Mouse (Mus musculus): ENCODE measurements around the gene Chst15. TPM values are rescaled to one million over a fixed set of nuclear protein-coding genes. Genes with fewer than 3 reads are reported as not detected.

Gene Chst15
- polyA plus RNA-seq, 1 experiment from 2014 or later: 8.4 TPM

DNA sequence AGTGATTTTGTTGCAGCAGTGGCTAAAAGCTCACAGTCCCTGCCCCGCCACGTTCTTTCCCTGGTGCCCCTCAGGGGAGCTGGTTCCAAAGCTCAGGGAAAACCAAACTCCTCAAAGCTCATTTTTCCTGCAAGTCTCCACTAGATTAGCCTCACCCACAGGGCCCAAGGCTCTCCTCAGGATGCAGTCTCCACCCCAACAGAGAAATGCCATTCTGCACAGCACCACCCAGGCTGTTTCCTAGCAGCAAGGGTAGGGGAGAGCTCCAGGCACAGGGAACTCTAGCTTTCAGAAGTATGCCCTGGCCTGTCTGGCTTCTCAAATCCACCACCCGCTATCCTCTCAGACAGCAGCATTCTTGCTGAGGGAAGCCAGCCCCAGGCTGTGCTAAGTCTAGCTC is 82.8 kb downstream of the Chst15 start:
- WGBS: 59% methylated on average over 3 of the region's 3 CpGs
- no peak overlapping the region for H3K27ac ChIP-seq (ENCODE audit: low read depth, low read length)

DNA sequence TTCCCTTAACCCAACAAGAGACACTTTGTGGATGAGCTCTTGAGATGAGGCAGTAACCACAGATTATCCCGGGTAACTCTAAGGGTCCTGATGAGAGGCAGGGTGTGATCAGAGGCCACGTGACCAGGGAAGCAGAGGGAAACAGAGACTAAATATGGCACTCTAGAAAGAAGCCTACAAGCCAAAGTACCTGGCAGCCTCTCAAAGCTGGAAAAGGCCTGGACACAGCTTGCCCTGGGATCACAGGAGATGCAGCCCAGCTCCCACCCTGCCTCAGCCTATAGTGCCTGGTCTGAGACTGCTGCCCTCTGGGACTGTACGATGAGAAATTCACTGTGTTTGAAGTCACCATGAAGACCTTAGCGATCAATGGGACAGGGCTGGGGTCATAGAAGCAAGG is 83.3 kb downstream of the Chst15 start:
- no peaks in the 10 kb centered on the region for H3K9me3 ChIP-seq (replicated peaks; ENCODE audit: control insufficient read depth, low read length)
- no peak overlapping the region for H3K9ac ChIP-seq (ENCODE audit: low read length)
- H3K4me3 ChIP-seq (ENCODE audit: low read depth, low read length): no peak overlapping the region
- no peak overlapping the region for H3K4me2 ChIP-seq (ENCODE audit: low read length)
- peaks cover 10% of the 10 kb centered on the region; the same call in 1 of the 2 replicates for H3K36me3 ChIP-seq (ENCODE audit: control insufficient read depth, insufficient read depth, low read length)
- WGBS: 89% methylated on average over 4 of the region's 4 CpGs
- ATAC-seq: no peak
- no peaks in the 10 kb centered on the region for H3K27me3 ChIP-seq (replicated peaks; ENCODE audit: control insufficient read depth, insufficient read depth, low read length)
- H3K27ac ChIP-seq (ENCODE audit: low read depth, low read length): no peak overlapping the region
- no peak for DNase-seq (ENCODE audit: low spot score)
- H3K4me1 ChIP-seq (ENCODE audit: control insufficient read depth, insufficient read depth, low read length): no peaks in the 10 kb centered on the region

More for the DNA sequence above, 82.8 kb downstream of the Chst15 start:
- no peak overlapping the region for H3K4me3 ChIP-seq (ENCODE audit: low read depth, low read length)
- no peaks in the 10 kb centered on the region for H3K9me3 ChIP-seq (replicated peaks; ENCODE audit: control insufficient read depth, low read length)
- no peak overlapping the region for H3K4me2 ChIP-seq (ENCODE audit: low read length)
- no peak for ATAC-seq
- DNase-seq (ENCODE audit: low spot score): no peak
- no peak overlapping the region for H3K9ac ChIP-seq (ENCODE audit: low read length)
- H3K4me1 ChIP-seq (ENCODE audit: control insufficient read depth, insufficient read depth, low read length): no peaks in the 10 kb centered on the region
- peaks cover 10% of the 10 kb centered on the region; the same call in 1 of the 2 replicates for H3K36me3 ChIP-seq (ENCODE audit: control insufficient read depth, insufficient read depth, low read length)
- H3K27me3 ChIP-seq (replicated peaks; ENCODE audit: control insufficient read depth, insufficient read depth, low read length): no peaks in the 10 kb centered on the region

DNA sequence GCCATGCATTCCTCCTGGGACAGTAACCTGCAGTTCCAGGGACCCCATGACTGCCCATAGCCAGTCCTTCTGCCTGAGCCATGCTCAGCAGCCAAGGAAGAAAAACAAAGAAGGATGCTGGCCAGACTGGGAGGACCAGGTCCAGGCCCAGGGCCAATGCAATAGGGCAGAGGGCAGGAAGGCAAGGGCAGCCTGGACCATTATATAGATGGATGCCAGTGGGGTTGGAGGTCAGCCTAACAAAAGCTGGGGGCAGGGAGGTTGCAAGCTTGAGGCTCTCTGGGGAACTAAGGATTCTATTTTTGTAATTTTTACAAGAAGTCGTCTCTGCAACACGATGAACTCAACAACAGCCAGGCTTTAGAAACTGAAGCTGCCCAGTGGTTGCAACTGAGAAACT is 84.1 kb downstream of the Chst15 start:
- ATAC-seq: no peak
- DNase-seq (ENCODE audit: low spot score): no peak
- Histone ChIP-seq H3K27me3 (replicated peaks; ENCODE audit: control insufficient read depth, insufficient read depth, low read length) (no peaks in the 10 kb centered on the region), H3K36me3 (ENCODE audit: control insufficient read depth, insufficient read depth, low read length) (peaks cover 5% of the 10 kb centered on the region; the same call in 1 of the 2 replicates), H3K4me2 (ENCODE audit: low read length) (no peak overlapping the region), H3K9ac (ENCODE audit: low read length) (no peak overlapping the region), H3K9me3 (replicated peaks; ENCODE audit: control insufficient read depth, low read length) (no peaks in the 10 kb centered on the region), H3K4me1 (ENCODE audit: control insufficient read depth, insufficient read depth, low read length) (no peaks in the 10 kb centered on the region), H3K27ac (ENCODE audit: low read depth, low read length) (no peak overlapping the region), H3K4me3 (ENCODE audit: low read depth, low read length) (no peak overlapping the region)
- WGBS: 81% methylated on average over 2 of the region's 2 CpGs

DNA sequence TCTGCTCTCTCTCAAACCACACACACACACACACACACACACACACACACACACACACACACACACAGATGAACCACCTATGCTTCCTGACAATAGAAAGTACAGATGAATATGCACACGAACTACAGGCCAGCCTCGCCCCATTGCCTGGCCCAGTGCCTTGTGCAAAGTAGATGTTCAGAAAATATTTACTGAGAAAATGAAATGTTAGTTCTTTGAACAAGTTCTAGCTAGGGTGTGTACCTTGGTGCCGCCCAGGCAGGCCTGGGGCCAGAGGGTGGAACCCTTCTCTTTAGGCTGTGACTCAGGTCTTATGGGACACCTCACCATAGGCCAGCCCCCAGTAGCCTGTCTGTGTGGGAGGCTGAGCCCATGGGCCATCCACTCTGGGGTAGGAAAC is 85.6 kb downstream of the Chst15 start:
- WGBS: 93% methylated on average over 3 of the region's 3 CpGs
- Histone ChIP-seq H3K36me3 (ENCODE audit: control insufficient read depth, insufficient read depth, low read length) (no peaks in the 10 kb centered on the region), H3K27me3 (replicated peaks; ENCODE audit: control insufficient read depth, insufficient read depth, low read length) (no peaks in the 10 kb centered on the region), H3K27ac (ENCODE audit: low read depth, low read length) (no peak overlapping the region), H3K4me2 (ENCODE audit: low read length) (no peak overlapping the region), H3K9ac (ENCODE audit: low read length) (no peak overlapping the region), H3K4me1 (ENCODE audit: control insufficient read depth, insufficient read depth, low read length) (no peaks in the 10 kb centered on the region), H3K4me3 (ENCODE audit: low read depth, low read length) (no peak overlapping the region), H3K9me3 (replicated peaks; ENCODE audit: control insufficient read depth, low read length) (no peaks in the 10 kb centered on the region)
- ATAC-seq: no peak
- no peak for DNase-seq (ENCODE audit: low spot score)

DNA sequence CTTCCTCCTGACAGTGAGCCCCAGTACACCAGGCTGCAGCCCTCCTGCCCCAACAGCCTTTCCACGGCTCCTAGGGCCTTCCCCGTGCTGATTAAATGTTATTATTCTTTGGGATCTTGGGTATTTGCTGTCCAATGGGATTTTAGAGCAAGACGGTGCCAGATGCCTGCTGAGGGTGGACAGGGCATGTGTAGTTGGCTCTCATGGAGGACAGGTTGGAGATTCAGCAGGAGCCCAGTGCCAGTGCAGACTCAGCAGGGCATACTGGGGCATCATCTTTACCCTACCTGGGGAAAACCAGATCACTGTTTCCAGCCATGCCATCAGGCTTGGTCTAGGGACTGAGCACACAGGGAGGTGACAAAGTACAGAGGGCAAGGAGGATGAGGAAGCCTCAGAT is 86.1 kb downstream of the Chst15 start:
- no peak overlapping the region for H3K9ac ChIP-seq (ENCODE audit: low read length)
- DNase-seq (ENCODE audit: low spot score) (no peak), ATAC-seq (no peak)
- no peak overlapping the region for H3K4me3 ChIP-seq (ENCODE audit: low read depth, low read length)
- H3K4me2 ChIP-seq (ENCODE audit: low read length): no peak overlapping the region
- no peaks in the 10 kb centered on the region for H3K27me3 ChIP-seq (replicated peaks; ENCODE audit: control insufficient read depth, insufficient read depth, low read length)
- 91% methylated on average over 3 of the region's 3 CpGs for WGBS
- H3K27ac ChIP-seq (ENCODE audit: low read depth, low read length): no peak overlapping the region
- no peaks in the 10 kb centered on the region for H3K4me1 ChIP-seq (ENCODE audit: control insufficient read depth, insufficient read depth, low read length)
- no peaks in the 10 kb centered on the region for H3K9me3 ChIP-seq (replicated peaks; ENCODE audit: control insufficient read depth, low read length)
- no peaks in the 10 kb centered on the region for H3K36me3 ChIP-seq (ENCODE audit: control insufficient read depth, insufficient read depth, low read length)

DNA sequence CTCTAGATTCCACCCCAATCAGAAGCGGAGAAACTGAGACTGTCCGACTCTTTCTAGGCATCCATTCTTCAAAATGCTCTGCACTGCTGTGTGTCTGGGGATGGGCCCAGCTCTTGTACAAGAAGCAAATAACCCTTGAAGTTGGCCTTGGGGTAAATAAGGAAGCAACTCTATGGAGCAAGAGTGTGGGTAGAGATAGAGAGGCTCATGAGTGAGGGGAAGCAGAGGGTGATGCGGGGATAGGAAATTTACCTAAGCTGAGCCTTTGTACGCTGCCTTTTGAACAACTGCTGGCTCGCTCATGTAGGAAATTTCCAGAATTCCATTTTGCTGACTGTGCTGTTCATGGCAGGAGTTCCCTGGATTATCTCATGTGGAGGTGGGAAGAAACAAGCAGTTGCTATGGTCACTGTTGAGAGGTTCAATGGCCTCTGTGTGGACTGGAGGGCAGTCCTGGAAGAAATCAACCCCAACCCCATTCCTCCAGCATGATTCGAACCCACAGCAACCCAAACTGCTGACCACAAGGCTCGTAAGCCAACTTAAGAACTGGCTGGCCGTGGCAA is 89.9 kb downstream of the Chst15 start:
- H3K4me3 ChIP-seq (ENCODE audit: low read depth, low read length): no peak overlapping the region
- H3K27me3 ChIP-seq (replicated peaks; ENCODE audit: control insufficient read depth, insufficient read depth, low read length): no peaks in the 10 kb centered on the region
- H3K9me3 ChIP-seq (replicated peaks; ENCODE audit: control insufficient read depth, low read length): no peaks in the 10 kb centered on the region
- no peak overlapping the region for H3K4me2 ChIP-seq (ENCODE audit: low read length)
- H3K27ac ChIP-seq (ENCODE audit: low read depth, low read length): no peak overlapping the region; the same call in 1 of the 2 replicates
- 89% methylated on average over 8 of the region's 8 CpGs for WGBS
- ATAC-seq: no peak
- no peak overlapping the region for H3K9ac ChIP-seq (ENCODE audit: low read length)
- DNase-seq (ENCODE audit: low spot score): no peak
- no peaks in the 10 kb centered on the region for H3K36me3 ChIP-seq (ENCODE audit: control insufficient read depth, insufficient read depth, low read length)
- peaks cover 7% of the 10 kb centered on the region for H3K4me1 ChIP-seq (ENCODE audit: control insufficient read depth, insufficient read depth, low read length)

DNA sequence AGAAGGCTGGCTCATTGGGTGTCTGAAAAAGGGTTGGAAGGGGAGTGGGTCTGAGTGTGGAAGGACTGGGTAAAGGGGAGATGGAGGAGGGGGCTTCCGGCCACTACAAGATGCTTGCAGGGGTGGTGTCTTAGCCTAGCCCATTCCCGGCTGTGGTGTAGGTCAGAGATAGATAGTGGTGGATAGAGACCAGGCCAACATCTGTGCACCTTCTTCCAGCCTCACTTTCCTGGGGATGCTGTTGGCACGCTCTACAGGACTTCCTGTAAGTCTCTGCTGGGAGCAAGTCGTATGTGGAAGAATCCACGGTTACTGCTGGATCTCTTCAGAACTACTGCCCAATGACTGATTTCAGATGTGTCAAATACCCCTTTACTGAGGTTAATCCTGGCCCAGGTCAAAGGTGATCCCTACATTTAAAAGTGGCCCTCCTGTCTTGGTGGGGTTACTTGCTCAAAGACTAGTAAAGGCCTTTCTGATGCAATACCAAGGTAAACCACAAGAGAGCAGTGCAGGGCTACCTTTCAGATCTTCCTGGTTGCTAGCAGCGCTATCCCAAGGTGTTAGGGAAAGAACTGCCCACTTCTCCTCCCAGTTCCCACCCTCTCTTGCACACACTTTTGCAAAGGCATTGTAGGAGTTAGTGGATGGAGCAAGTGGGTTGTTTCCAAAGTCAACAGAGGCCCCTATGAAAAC is 90.5 kb downstream of the Chst15 start:
- Histone ChIP-seq H3K27me3 (replicated peaks; ENCODE audit: control insufficient read depth, insufficient read depth, low read length) (no peaks in the 10 kb centered on the region), H3K27ac (ENCODE audit: low read depth, low read length) (no peak overlapping the region), H3K4me2 (ENCODE audit: low read length) (no peak overlapping the region), H3K9ac (ENCODE audit: low read length) (no peak overlapping the region), H3K9me3 (replicated peaks; ENCODE audit: control insufficient read depth, low read length) (no peaks in the 10 kb centered on the region), H3K36me3 (ENCODE audit: control insufficient read depth, insufficient read depth, low read length) (no peaks in the 10 kb centered on the region), H3K4me1 (ENCODE audit: control insufficient read depth, insufficient read depth, low read length) (peaks cover 7% of the 10 kb centered on the region), H3K4me3 (ENCODE audit: low read depth, low read length) (no peak overlapping the region)
- DNase-seq (ENCODE audit: low spot score) (peak; percentile 94), ATAC-seq (peak; percentile 64)
- WGBS: 67% methylated on average over 6 of the region's 6 CpGs

DNA sequence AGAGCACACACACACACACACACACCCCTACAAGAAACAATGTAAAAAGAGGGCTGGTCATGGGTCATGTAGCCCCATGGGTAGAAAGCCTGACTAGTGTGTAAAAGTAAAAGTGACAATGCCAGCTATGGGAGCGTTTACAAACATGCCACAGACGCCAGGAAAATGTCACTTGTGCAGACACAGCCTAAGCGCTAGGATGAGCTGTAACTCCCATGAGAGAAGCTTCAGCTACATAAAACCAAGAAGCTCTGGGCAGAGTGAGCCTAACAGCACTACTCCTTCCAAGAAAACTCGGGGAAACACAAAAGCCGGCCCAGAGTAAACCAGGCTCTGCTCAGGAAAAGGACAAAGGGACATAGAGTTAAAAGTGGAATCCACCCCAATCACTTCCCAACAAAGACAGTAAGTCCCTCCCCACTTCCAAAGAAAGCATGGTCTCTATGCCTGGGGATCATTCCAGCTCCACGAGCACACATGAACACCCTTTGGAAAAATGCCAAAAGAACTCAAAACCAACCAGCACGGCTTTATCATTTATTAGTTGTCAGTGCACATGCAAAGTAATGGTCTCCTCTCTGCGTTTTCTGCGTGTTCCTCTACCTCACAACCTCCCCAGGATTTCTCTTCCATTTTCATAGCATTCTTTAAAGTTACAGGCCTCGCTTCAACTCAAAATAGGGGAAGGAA is 93.4 kb downstream of the Chst15 start:
- H3K27ac ChIP-seq (ENCODE audit: low read depth, low read length): no peak overlapping the region
- H3K9ac ChIP-seq (ENCODE audit: low read length): no peak overlapping the region
- no peaks in the 10 kb centered on the region for H3K36me3 ChIP-seq (ENCODE audit: control insufficient read depth, insufficient read depth, low read length)
- no peak for ATAC-seq
- 27% methylated on average over 10 of the region's 10 CpGs for WGBS
- peaks cover 7% of the 10 kb centered on the region for H3K4me1 ChIP-seq (ENCODE audit: control insufficient read depth, insufficient read depth, low read length)
- no peaks in the 10 kb centered on the region for H3K9me3 ChIP-seq (replicated peaks; ENCODE audit: control insufficient read depth, low read length)
- DNase-seq (ENCODE audit: low spot score): peak; percentile 69
- no peak overlapping the region for H3K4me2 ChIP-seq (ENCODE audit: low read length)
- H3K4me3 ChIP-seq (ENCODE audit: low read depth, low read length): no peak overlapping the region
- no peaks in the 10 kb centered on the region for H3K27me3 ChIP-seq (replicated peaks; ENCODE audit: control insufficient read depth, insufficient read depth, low read length)

DNA sequence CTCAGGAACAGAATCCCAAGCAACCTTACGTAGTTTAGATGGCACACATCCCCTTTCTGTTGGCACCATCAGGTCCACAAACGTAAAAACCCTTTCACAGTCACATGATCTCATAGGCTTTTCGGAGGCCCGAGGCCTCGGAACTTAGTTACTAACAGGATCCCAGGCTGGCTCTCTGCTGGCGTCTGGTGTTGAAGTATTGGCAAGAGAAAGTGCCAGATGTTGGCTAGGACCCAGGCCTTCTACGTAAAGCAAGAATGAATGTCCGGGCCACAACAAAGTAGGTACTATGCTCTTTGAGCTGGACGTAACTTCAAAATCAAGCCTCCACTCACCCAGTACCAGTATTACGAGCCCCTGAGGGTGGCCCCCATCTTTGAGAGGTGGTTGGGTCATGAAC is 103.0 kb downstream of the Chst15 start:
- WGBS: 63% methylated on average over 10 of the region's 10 CpGs

More for the DNA sequence above, 103.0 kb downstream of the Chst15 start:
- Histone ChIP-seq H3K9ac (ENCODE audit: low read length) (no peak overlapping the region), H3K27ac (ENCODE audit: low read depth, low read length) (no peak overlapping the region), H3K9me3 (replicated peaks; ENCODE audit: control insufficient read depth, low read length) (no peaks in the 10 kb centered on the region), H3K4me2 (ENCODE audit: low read length) (no peak overlapping the region), H3K36me3 (ENCODE audit: control insufficient read depth, insufficient read depth, low read length) (no peaks in the 10 kb centered on the region), H3K4me1 (ENCODE audit: control insufficient read depth, insufficient read depth, low read length) (peaks cover 10% of the 10 kb centered on the region), H3K27me3 (replicated peaks; ENCODE audit: control insufficient read depth, insufficient read depth, low read length) (no peaks in the 10 kb centered on the region), H3K4me3 (ENCODE audit: low read depth, low read length) (no peak overlapping the region)
- ATAC-seq (no peak), DNase-seq (ENCODE audit: low spot score) (peak; percentile 51)
